Mouse (Mus musculus) liver, embryonic 11.5 days (tissue): ENCODE results near the gene D930007J09Rik. TPM values are rescaled to one million over a fixed set of nuclear protein-coding genes. Genes with fewer than 3 reads are reported as not detected.

Source experiments
- ATAC-seq: fragments of 200-750 bp; cut with Nextera tagmentation; replicated peaks from 2 replicates; pipeline ENCODE4 v1.8.0; 2017; ENCODE audit warnings: moderate number of reproducible peaks, mild to moderate bottlenecking, moderate TSS enrichment, moderate library complexity; ENCODE audit not compliant: low FRiP score
- DNase-seq: peaks from one replicate; pipeline ENCODE4 v3.0.0-alpha.2; 2017; ENCODE audit warnings: low spot score
- H3K27ac ChIP-seq: fragments of 300-500 bp; sonication (generic); 2 replicates; pipeline ENCODE4 v1.5.1; 2014; ENCODE audit warnings: mild to moderate bottlenecking, low read depth, low read length, control low read depth
- H3K27me3 ChIP-seq: fragments of 300-500 bp; sonication (generic); replicated peaks from 2 replicates; pipeline ENCODE4 v1.6.1; 2014; ENCODE audit warnings: low read length, mixed read lengths; ENCODE audit not compliant: control insufficient read depth, insufficient read depth
- H3K36me3 ChIP-seq: fragments of 300-500 bp; sonication (generic); 2 replicates; pipeline ENCODE4 v1.6.1; 2014; ENCODE audit warnings: mild to moderate bottlenecking, low read length, moderate library complexity, mixed read lengths; ENCODE audit not compliant: control insufficient read depth, insufficient read depth
- H3K4me1 ChIP-seq: fragments of 300-500 bp; sonication (generic); replicated peaks from 2 replicates; pipeline ENCODE4 v1.6.1; 2014; ENCODE audit warnings: low read length, mixed read lengths; ENCODE audit not compliant: control insufficient read depth, insufficient read depth
- H3K4me2 ChIP-seq: fragments of 300-500 bp; sonication (generic); 2 replicates; pipeline ENCODE4 v1.6.1; 2014; ENCODE audit warnings: mild to moderate bottlenecking, control low read depth, moderate library complexity
- H3K4me3 ChIP-seq: fragments of 300-500 bp; sonication (generic); 2 replicates; pipeline ENCODE4 v1.5.1; 2014; ENCODE audit warnings: low read depth, low read length, control low read depth
- H3K9ac ChIP-seq: fragments of 300-500 bp; sonication (generic); 2 replicates; pipeline ENCODE4 v1.6.1; 2014; ENCODE audit warnings: low read depth, low read length, control low read depth
- H3K9me3 ChIP-seq: fragments of 300-500 bp; sonication (generic); 2 replicates; pipeline ENCODE4 v1.6.1; 2016; ENCODE audit warnings: low read length, inconsistent platforms, mixed read lengths; ENCODE audit not compliant: control insufficient read depth
- WGBS: fragments of 180-500 bp; shearing (Covaris S2); extraction: QIAGEN DNeasy Blood & Tissue Kit; methylation state at CpG from one replicate; pipeline ENCODE4 v1.1.7; 2014; 5-methylcytosine and 5-hydroxymethylcytosine counted together
- polyA plus RNA-seq: library from polyadenylated mRNA; unstranded; fragments of >200 nt; fragmentation: Nextera tagmentation; extraction: Ambion mirVana; gene quantifications from 2 replicates; pipeline ENCODE4 v1.2.1, GENCODE M21; 2014

Gene D930007J09Rik
- polyA plus RNA-seq, 1 experiment from 2014 or later, result not detected

GRCm38 (mm10) chr13:32759036-32759435, 43.6 kb downstream of the D930007J09Rik start:
- no peak for ATAC-seq

More at GRCm38 (mm10) chr13:32759036-32759435, 43.6 kb downstream of the D930007J09Rik start:
- 29% methylated on average over 4 of the region's 4 CpGs for WGBS
- Histone ChIP-seq H3K4me1 (no peaks in the 10 kb centered on the region), H3K27me3 (no peaks in the 10 kb centered on the region), H3K36me3 (no peaks in the 10 kb centered on the region), H3K27ac (no peak overlapping the region), H3K9me3 (no peaks in the 10 kb centered on the region), H3K4me2 (no peak overlapping the region), H3K4me3 (no peak overlapping the region), H3K9ac (no peak overlapping the region)
- no peak for DNase-seq

Other genes starting within 250 kb of the D930007J09Rik start
- gene Mylk4, start 18.9 kb downstream of the D930007J09Rik start, polyA plus RNA-seq, result 0.10 and 0.12 TPM in 2 replicates
- gene Wrnip1, start 811 bp downstream of the D930007J09Rik start, polyA plus RNA-seq, result 19.9 and 23.1 TPM in 2 replicates
- 10.1 and 11.0 TPM in 2 replicates for gene Serpinb1a, start 48.3 kb upstream of the D930007J09Rik start, polyA plus RNA-seq
- 0.18 TPM in 1 of 2 replicates, not detected in the other for gene Serpinb1c, start 95.4 kb upstream of the D930007J09Rik start, polyA plus RNA-seq
- gene Serpinb6b, start 162.4 kb upstream of the D930007J09Rik start, polyA plus RNA-seq, result 3.8 and 6.4 TPM in 2 replicates
- gene Serpinb9, start 200.4 kb upstream of the D930007J09Rik start, polyA plus RNA-seq, result 3.2 and 3.4 TPM in 2 replicates
- gene Serpinb9b, start 224.6 kb upstream of the D930007J09Rik start, polyA plus RNA-seq, result not detected in 2 replicates